Mouse (Mus musculus) erythroblast, adult 5-6 weeks (primary cell): ENCODE data around the gene Aamp. TPM values are rescaled to one million over a fixed set of nuclear protein-coding genes. Genes with fewer than 3 reads are reported as not detected.
A peak's percentile ranks its signal among the peaks of the same experiment; 100 is the strongest.

ENCODE experiments used
- ATAC-seq: replicated peaks from 2 replicates; pipeline ENCODE4 v1.8.0; 2016; ENCODE audit warnings: moderate number of reproducible peaks, mild to moderate bottlenecking, moderate TSS enrichment, inconsistent platforms; ENCODE audit not compliant: poor library complexity, low FRiP score, severe bottlenecking
- total RNA-seq, 2 experiments: library from RNA; stranded (forward) in 1 of 2; stranded (reverse) in 1 of 2; fragments of 150-400 nt in 1 of 2; fragments of 200-764, 138-1000 nt in 1 of 2; gene quantifications; 2 replicates each; pipeline versions ENCODE4 v1.2.3 to v1.2.4; 2015 to 2017; ENCODE audit warnings: low replicate concordance in 2 of 2

The Aamp gene
- total RNA-seq, 2 experiments from 2014 or later: 4.6 to 27.6 TPM

DNA sequence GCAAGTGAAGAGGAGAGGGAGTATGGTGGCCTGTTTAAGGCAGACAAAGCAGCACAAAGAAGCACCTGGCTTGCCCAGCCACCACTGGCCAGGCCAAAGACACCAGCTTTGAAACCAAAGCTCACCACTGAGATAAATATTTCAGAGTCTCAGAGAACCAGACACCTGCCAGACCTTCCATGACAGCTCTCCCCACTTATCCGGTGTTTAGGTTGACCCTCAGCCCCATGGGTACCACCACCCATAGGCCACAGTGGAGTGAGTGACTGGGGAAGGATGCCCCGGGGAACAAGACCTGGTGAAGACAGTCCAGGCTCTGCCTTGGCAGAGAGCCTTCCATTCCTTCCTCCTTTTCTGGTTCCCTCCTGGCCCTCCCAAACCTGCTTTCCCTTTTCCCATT is 18.3 kb upstream of the Aamp start:
- ATAC-seq: no peak

DNA sequence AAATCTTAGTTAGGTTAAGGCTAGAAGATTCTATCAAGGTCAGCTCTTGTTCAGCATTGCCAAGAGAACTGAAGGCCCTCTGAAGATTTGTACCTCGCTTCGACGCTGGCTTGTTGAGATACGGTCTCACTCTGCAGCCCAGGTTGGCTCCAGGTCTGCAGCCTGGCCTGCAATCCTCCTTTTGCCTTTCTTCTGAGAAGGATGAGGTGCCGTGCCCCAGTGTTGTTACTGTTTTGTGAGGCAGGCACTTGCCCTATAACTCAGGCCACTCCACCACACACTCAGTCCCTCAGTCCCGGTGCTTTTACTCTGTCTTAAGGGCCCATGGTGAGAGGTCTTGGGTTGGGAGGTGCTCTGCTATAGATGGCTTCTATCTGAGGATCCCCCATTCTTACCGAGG is 17.7 kb upstream of the Aamp start:
- no peak for ATAC-seq

DNA sequence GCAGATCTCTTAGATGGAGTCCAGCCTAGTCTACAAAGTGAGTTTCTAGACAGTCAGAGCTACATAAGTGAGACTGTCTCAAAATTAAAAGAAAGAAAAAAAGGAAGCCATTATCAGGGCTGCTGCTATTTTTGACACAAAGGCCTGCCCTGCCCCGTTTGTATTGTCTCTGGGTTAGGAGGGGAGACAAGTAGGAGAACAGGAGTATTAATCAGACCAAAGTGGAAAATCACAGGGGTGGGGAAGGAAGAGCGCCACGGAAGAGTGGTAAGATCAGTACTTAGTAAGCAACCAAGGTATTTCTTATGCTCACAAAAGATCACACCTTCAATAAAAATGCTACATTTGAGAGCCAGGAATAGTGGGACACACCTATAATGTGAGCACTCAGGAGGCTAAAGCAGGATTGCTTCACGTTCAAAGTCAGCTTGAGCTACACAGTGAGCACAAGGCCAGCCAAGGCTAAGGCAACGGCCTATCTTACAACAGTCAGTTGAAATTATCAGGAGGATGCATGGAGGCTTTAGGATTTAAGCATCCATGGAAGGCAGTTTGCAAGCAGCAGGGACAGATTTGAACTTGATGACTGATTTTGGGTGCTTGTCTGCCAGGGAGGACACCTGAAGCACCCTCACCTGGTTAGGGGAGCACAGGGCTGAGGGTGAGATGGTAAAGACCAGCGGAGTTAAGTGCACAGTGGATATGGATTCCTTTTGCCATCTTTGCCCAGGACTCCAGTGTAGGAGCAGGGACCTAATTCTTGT is 16.0 kb upstream of the Aamp start:
- no peak for ATAC-seq

DNA sequence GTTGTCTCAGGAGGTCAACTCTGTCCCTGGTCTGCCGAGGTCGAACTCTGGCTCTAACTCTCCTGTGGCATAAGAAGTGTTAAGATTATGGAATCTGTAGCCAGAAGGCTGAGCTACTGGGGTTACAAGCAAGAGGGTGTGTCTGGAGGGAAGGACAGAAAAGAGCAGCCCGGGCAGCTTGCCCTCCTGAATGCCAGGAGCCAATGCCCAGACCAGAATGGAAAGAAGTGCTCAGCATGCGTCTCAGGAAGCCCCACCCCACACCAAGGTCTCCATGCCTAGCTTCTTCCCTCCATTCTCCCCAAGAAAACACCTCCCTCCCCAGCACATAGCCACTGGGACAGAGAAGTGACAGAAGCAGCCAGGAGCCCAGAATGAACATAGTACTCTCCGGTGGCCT is 14.5 kb upstream of the Aamp start:
- ATAC-seq: no peak

DNA sequence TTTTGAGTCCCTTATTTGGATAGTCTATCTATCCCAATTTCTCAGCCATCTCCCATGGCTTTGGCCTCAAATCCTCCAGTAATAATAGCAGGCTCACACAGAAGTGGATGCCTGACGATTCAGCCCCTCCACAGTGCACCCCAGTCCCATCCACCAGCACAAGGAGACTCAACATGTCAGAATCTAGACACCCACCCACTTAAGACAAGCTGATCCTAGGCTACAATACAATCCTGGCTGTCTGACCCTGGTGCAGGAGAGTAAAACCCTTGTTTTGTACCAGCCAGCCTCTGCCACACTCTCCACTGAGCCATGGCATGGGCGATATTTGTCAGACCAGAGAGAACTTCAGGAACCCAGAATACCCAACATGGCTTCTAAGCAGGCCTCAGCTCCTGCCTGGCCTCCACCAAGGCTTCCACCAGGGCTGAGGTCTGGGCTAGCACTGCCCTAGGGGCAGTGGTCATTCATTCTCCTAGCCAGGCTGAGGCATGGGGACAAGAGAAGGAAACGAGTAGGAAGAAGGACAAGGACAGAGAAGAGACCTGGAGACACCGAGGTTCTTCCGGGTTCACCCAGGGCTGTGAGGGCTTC is 13.7 kb upstream of the Aamp start:
- ATAC-seq: no peak

DNA sequence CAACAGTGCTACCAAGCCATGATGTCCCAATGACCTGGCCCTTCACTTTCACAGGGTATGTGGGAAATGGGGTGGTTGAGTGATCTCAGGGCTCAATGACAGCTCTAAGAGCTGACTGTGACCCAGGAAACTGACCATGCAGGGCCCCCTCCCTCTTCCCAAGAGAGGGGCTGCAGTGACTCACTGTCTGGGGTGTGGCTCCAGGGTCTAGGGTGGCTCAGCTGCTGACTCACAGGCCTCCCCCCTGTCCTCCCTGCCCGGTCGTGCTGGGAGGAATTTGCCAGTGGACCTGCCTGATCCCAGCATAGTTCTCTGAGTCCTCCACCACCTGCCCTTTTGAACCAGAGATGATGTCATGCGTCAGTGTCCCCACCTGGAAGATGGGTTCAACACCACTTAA is 12.7 kb upstream of the Aamp start:
- ATAC-seq: no peak

DNA sequence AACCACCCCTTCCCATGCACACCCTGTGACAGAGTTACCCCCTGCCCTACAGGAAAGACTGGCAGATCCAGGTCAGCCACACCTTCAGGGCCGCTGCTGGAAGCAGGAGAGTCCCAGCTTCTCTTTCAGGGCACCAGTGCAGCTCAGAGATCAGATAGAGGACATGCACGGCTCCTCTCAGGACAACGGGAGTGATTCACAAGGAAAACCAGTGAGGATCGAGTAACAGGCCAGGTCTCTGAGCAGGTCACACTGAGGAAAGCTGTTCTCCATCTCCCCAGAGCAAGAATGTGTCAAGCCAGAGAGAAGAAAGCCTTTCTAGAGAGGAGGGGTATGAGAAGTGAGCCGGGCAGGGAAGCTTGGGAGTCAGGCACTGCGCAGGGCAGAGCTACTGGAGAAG is 11.9 kb upstream of the Aamp start:
- ATAC-seq: no peak

DNA sequence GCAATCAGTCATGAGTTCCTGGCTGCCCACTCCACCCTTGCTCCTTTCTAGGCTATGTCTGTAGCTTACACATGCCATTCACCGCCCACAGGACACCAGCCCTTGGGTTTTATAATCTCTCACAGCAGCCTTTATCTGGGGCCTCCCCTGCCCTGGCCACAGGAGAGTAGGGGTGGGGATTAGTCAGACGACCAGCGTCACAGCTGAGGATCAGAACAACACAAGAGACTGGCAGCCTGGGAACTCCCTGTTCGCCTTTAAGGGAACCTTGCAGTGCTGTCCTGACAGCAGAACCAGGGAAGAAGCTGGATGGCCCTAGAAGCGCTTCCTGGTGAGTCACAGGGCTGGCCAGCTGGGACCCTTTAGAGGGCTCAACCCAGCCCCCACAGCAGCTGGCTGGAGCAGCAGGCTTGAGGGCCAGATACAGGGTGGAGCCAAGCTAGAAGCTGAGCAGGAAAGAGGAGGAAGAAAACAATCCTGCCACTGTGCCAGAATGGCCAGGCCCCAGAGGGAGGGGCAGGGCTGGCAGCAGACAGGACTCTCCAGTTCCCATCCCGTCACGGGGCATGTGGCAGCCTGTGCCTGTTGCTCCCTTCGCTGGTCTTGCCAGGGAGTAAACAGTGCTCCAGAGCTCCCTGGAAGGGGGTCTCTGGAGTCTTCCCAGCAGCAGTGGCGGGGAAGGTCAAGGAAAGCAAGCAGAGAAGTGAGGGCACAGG is 11.1 kb upstream of the Aamp start:
- peak; percentile 80 for ATAC-seq

DNA sequence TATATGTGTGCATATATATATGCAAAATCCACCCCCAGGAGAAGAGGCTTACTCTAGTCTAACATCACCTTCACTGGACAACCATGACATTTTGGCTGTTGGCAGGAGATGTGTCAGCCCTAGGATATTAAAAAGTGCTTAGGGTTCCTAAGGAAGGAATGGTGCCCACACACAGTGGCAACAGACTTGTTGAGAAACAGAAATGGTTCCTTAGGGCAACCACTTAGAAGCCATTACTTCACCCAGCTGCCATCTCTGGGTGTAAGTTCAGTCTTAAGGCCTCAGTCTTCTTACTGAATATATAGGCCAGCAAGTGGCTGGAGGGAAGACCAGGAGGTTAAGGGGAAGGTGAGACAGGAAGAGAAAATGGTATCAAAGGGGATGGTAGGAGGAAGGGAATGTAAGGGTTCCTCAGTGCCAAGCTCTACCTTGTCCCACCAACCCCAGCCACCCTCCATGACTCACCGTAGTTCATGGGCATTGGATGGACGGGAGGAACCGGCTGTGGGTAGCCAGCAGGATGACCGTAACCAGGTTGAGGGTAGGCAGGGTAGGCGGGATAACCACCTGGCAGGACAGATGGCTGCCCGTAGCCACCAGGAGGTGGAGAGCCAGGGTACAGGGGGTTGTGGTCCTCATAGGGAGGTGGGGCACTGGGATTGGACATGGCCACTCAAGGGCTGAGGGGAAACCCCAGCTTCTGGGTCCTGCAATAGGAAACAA is 10.4 kb upstream of the Aamp start:
- ATAC-seq: peak; percentile 10; the same call in 1 of the 2 replicates

DNA sequence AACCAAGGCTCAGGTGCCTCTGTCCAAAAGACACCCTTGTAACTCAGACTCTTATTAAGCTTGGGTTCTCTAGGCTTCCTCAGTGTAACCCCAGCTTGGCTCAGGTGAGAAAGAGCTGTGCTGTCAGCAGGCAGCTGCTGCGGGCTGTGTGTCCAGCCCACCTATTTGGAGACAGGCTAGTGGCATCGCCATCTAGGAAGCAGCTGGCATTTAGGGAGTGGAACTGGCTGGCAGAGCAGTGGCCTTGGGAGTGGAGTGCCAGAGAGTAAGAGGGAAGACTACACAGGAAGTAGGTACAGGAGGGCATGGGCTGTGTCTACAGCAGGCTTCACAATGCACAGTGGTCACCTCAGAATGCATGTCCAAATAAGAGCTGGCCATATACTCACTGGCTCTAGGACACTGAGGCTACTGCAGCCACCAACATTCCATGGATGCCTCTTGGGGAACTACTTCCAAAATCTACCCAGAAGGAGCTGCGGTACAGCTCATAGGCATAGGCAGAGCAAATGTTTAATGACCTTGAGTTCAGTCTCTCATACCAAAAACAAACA is 9.6 kb upstream of the Aamp start:
- ATAC-seq: no peak

DNA sequence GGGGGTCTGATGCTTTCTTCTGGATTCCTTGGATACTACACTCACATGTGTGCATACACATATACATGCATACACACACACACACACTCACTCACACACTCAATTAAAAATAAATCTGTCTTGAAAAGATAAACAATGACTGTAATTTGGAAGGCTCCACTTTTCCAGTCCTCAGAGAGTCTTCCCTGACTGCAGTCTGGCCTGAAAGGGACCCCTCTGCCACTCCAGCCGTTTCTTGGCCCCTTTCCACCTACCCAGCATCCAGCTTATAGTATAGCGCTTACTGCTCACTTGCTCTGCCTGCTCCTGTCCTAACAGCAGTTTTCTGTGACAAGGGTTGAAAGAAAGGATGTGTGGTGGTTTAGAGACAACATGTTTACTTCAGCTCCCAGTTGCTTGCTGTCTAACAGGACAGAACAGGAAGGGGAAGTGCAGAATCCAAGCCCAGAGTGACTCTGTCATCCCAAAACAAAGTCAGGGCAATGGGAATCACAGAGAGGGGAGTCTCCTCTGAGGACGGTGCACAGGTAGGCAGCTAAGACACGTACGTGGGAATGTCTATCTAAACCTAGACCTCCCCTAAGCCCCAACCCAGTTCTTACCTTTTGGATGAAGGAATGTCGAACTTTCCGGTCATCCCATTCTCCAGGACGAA is 8.9 kb upstream of the Aamp start:
- no peak for ATAC-seq

DNA sequence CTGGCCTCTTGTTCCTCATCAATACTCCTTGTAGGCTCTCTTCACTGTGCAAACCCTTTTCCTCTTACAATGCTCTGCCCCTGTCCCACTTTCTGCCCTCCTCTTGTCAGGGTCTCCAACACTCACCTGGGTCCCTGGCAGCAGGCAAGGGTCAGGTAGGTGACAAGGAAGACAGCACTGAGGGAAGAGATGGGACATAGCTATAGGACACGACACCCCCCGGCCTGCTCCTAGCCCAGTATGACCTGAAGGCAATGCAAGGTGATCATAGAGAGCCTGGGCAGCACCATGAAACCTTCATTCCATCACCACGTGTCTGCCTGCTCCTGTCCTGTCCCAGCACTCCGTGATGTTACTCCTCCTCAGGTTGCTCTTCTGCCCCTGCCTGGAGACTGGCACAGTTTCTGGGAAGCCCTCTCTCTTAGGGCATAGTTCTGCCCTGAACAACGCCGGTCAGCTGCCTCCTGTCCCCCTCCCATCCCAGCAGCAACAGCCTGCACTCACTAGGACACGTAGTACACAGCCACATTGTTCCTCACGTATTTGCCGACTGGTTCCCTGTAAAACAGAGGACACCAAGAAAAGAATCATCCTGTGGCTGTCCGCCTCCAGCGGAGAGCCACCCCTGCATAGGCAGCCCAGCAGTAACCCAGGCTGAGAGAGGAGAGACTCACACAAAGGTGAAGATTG is 7.9 kb upstream of the Aamp start:
- no peak for ATAC-seq

DNA sequence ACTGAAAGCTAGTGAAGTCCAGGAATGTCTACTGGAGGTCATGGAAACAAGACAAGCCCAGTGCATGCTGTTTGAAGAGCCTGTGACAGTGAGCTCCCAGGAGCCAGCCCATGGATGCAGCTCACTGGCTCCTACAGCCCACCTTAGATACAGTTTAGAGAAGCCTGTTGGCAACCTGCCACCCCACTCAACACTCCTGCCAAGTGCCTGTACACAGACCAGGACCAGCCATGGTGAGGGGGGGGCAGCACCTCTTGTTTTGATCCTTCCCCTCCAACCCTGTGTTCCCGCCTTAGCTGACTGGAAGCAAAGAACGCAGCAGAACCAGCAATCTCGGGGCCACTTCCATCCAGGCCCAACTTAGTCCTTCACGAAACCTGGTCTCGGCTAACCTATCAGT is 5.6 kb upstream of the Aamp start:
- no peak for ATAC-seq

DNA sequence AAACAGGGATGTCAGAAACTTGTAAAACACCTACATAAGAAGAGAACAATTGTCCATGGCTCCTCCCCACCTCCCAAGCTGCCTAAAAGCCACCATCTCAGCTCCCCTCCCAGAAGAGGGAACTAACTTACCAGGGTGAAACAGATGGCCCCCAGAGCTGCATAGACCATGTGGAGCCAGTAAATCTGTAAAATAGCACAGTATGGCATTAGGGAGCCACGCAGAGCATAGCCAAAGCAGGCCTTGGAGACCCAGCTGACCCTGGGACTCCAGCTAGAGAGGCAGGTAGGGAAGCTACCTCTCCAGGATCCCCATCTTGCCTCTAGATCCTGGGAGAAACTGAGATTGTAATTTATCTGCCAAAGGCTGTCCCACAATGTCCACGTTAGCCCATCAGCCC is 5.2 kb upstream of the Aamp start:
- no peak for ATAC-seq

DNA sequence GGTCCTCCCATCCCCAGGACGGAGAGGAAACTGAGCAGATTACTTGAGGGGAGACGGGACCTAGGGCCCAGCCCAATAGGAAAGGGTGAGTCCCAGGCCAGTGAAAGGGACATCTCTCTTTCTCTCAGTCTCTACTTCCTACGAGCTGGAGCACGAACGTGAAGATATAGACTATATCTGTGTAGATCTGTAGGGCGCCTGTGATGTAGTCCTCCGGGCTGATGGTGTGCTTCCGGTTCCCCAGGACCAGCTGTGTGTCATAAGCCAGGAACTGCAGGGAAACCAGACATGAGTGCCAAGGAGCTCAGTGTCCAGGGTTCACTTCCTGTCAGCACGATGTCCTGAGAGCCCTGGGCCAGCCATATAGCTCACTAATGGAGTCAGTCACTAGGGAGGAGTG is 4.7 kb upstream of the Aamp start:
- no peak for ATAC-seq

DNA sequence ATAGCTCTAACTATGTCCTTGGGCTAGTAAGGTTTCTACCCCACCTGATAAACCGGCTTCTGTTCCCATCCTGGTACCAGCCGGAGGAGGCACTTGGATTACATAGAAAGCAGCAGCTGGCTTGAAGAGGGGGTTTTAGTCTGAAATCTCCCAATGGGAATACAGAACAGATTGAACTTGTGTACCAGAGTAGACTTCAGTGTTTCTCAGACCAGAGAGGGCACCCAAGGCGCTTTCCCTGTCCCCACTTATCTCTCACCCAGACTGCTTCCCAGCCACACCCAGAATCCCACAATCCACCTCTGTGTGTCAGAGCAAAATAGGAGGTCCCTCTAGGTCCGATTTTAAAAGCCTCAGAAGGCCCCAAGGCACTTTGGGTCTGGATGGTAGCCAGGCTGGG is 3.8 kb upstream of the Aamp start:
- ATAC-seq: no peak

DNA sequence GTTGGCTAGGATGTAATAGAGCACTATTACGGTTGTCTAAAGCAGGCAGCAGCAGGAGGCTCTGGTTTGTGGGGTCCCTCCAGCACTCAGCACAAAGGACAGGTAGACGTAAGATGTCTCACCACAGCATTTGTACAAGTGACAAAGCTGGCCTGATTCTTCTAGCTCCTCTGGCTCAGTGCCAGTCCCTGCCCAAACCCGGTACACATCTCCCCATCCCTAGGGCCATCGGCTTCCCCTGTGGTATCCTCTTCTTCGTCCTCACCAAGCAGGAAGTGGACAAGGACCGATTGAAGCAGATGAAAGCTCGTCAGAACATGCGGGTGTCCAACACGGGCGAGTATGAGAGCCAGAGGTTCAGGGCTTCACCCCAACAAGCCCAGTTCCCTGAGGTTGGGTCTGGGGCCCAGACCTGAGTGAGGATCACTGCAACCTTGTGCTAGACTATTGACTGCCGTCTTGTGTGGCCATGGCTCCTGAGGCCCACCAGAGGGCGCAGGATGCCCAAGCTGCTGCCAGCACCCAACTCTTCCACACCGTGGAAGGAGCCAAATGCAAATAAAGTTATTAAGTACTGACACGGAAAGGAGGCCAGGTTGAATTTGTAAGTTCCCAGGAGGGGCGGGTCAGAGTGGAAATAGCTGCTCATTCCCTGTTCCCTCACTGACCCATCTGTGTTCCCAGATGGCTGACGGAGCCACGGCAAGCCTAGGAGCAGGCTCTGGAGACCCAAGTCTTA is 2.5 kb upstream of the Aamp start:
- ATAC-seq: peak; percentile 36; the same call in 1 of the 2 replicates

DNA sequence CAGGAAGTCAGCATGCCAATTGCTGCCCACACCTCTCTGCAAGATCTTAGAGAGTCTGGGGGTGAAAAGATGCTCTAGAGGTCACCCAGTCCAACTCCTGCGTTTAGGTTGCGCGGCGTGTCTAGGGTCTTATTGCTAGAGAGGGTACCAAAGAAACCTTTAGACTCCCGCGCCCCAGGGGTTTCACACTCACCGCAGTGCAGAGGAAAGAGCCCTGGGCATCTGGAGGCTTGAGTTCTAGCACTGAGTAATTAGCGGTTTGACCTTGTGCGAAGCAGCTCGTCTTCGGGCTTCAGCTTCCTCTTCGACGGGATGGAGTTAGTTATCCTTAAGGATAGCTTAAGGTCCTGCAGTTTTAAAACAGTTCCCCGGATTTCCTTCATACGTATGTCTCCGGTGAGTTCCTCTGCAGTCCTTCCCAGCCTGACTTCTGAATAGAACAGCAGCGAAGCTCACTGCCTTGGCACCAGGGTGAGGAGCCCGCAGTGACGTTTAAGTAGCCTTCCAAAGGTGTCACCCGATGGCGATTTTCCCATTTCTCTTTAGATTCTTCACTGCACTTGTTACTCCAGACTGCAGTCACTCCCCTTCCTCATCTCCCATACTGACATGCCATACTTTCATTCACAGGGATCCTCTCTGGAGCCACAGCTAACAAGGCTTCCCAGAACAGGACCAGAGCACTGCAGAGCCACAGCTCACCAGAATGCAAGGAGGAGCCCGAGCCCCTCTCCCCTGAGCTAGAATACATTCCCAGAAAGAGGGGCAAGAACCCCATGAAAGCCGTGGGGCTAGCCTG is 873 bp upstream of the Aamp start:
- ATAC-seq: 0 out of 2 replicates have a peak, but pooled peaks have one; percentile 1
